Mouse (Mus musculus) embryonic facial prominence, embryonic 11.5 days (tissue): ENCODE results near the gene Spp2. TPM values are rescaled to one million over a fixed set of nuclear protein-coding genes. Genes with fewer than 3 reads are reported as not detected.
A peak's percentile ranks its signal among the peaks of the same experiment; 100 is the strongest.

Source experiments
- ATAC-seq: fragments of 200-750 bp; cut with Nextera tagmentation; replicated peaks from 2 replicates; pipeline ENCODE4 v1.8.0; 2017; ENCODE audit warnings: low read depth; ENCODE audit not compliant: insufficient number of reproducible peaks, low FRiP score, low TSS enrichment
- DNase-seq: peaks from one replicate; pipeline ENCODE4 v3.0.0-alpha.2; 2015; ENCODE audit warnings: low spot score
- H3K27ac ChIP-seq: fragments of 300-500 bp; sonication (generic); replicated peaks from 2 replicates; pipeline ENCODE4 v1.5.1; 2014; ENCODE audit warnings: mild to moderate bottlenecking, low read depth, low read length, control low read depth
- H3K27me3 ChIP-seq: fragments of 300-500 bp; sonication (generic); 2 replicates; pipeline ENCODE4 v1.6.1; 2014; ENCODE audit warnings: mild to moderate bottlenecking, low read length, moderate library complexity, mixed read lengths; ENCODE audit not compliant: control insufficient read depth, insufficient read depth
- H3K36me3 ChIP-seq: fragments of 300-500 bp; sonication (generic); replicated peaks from 2 replicates; pipeline ENCODE4 v1.6.1; 2014; ENCODE audit warnings: low read depth, mild to moderate bottlenecking, low read length, moderate library complexity, mixed read lengths; ENCODE audit not compliant: control insufficient read depth, insufficient read depth
- H3K4me1 ChIP-seq: fragments of 300-500 bp; sonication (generic); 2 replicates; pipeline ENCODE4 v1.6.1; 2014; ENCODE audit warnings: low read length, mixed read lengths; ENCODE audit not compliant: control insufficient read depth, insufficient read depth
- H3K4me2 ChIP-seq: fragments of 300-500 bp; sonication (generic); 2 replicates; pipeline ENCODE4 v1.6.1; 2014; ENCODE audit warnings: low read depth, mild to moderate bottlenecking, control low read depth, low read length, moderate library complexity
- H3K4me3 ChIP-seq: fragments of 300-500 bp; sonication (generic); 2 replicates; pipeline ENCODE4 v1.5.1; 2014; ENCODE audit warnings: low read depth, low read length, control low read depth
- H3K9ac ChIP-seq: fragments of 300-500 bp; sonication (generic); replicated peaks from 2 replicates; pipeline ENCODE4 v1.6.1; 2014; ENCODE audit warnings: mild to moderate bottlenecking, control low read depth, low read length
- H3K9me3 ChIP-seq: fragments of 300-500 bp; sonication (generic); replicated peaks from 2 replicates; pipeline ENCODE4 v1.6.1; 2016; ENCODE audit warnings: mild to moderate bottlenecking, low read length, inconsistent platforms, mixed read lengths; ENCODE audit not compliant: control insufficient read depth
- WGBS: fragments of 180-500 bp; shearing (Covaris S2); extraction: QIAGEN DNeasy Blood & Tissue Kit; methylation state at CpG from one replicate; pipeline ENCODE4 v1.1.7; 2014; 5-methylcytosine and 5-hydroxymethylcytosine counted together
- polyA plus RNA-seq: library from polyadenylated mRNA; unstranded; fragments of >200 nt; fragmentation: Nextera tagmentation; extraction: Ambion mirVana; gene quantifications from 2 replicates; pipeline ENCODE4 v1.2.1, GENCODE M21; 2014

Spp2 gene
- polyA plus RNA-seq, 1 experiment from 2014 or later = 0.63 TPM

- 28% methylated on average over 7 of the region's 7 CpGs for WGBS
- Histone ChIP-seq H3K4me1 (no peaks in the 10 kb centered on the region), H3K4me3 (no peak overlapping the region), H3K9me3 (no peaks in the 10 kb centered on the region), H3K27ac (no peak overlapping the region), H3K27me3 (no peaks in the 10 kb centered on the region), H3K36me3 (no peaks in the 10 kb centered on the region), H3K9ac (no peak overlapping the region), H3K4me2 (no peak overlapping the region)
- peak; percentile 28 for DNase-seq
- 0 out of 2 replicates have a peak, but pooled peaks have one; percentile 6 for ATAC-seq
These were observed 67.8 kb downstream of the Spp2 start for GRCm38 (mm10) chr1:88474598-88474997.

- Histone ChIP-seq H3K27ac (no peak overlapping the region), H3K4me3 (no peak overlapping the region), H3K9ac (no peak overlapping the region), H3K27me3 (no peaks in the 10 kb centered on the region), H3K4me1 (no peaks in the 10 kb centered on the region), H3K9me3 (no peaks in the 10 kb centered on the region), H3K4me2 (no peak overlapping the region), H3K36me3 (no peaks in the 10 kb centered on the region)
- ATAC-seq (no peak), DNase-seq (peak; percentile 38)
- WGBS = 29% methylated on average over 8 of the region's 8 CpGs
These were observed 68.8 kb downstream of the Spp2 start for GRCm38 (mm10) chr1:88475502-88475953.

Other genes starting within 250 kb of the Spp2 start
- 0.13 TPM in 1 of 2 replicates, not detected in the other for gene Ugt1a5, start 240.9 kb upstream of the Spp2 start, polyA plus RNA-seq
- gene Ugt1a2, start 206.4 kb upstream of the Spp2 start, polyA plus RNA-seq = not detected in 2 replicates
- gene Dnajb3, start 201.2 kb upstream of the Spp2 start, polyA plus RNA-seq = 12.0 and 16.3 TPM in 2 replicates
- not detected in 2 replicates for gene Ugt1a1, start 195.0 kb upstream of the Spp2 start, polyA plus RNA-seq
- 1.00 and 1.7 TPM in 2 replicates for gene Mroh2a, start 180.0 kb upstream of the Spp2 start, polyA plus RNA-seq
- gene Hjurp, start 129.3 kb upstream of the Spp2 start, polyA plus RNA-seq = 139 and 152 TPM in 2 replicates
- gene Trpm8, start 129.3 kb upstream of the Spp2 start, polyA plus RNA-seq = not detected in 2 replicates
- not detected in 2 replicates for gene Glrp1, start 103.1 kb downstream of the Spp2 start, polyA plus RNA-seq